Mouse (Mus musculus) myocyte (in vitro differentiated cells): ENCODE data around the gene Scml4. TPM values are rescaled to one million over a fixed set of nuclear protein-coding genes. Genes with fewer than 3 reads are reported as not detected.

Experiments
- H3K27me3 ChIP-seq: one replicate; pipeline ENCODE4 v1.6.1; 2011; ENCODE audit not compliant: control insufficient read depth, insufficient read depth, insufficient read length
- H3K36me3 ChIP-seq: one replicate; pipeline ENCODE4 v1.6.1; 2011; ENCODE audit not compliant: control insufficient read depth, insufficient read depth
- H3K4me2 ChIP-seq: one replicate; pipeline ENCODE4 v1.6.1; 2011; ENCODE audit warnings: low read depth, control low read depth
- H3K4me3 ChIP-seq: one replicate; pipeline ENCODE4 v1.5.1; 2011; ENCODE audit warnings: mild to moderate bottlenecking, control low read depth, moderate library complexity
- H3K79me2 ChIP-seq: one replicate; pipeline ENCODE4 v1.6.1; 2011; ENCODE audit not compliant: control insufficient read depth, insufficient read depth
- H3ac ChIP-seq: one replicate; pipeline ENCODE4 v1.6.1; 2011; ENCODE audit not compliant: control insufficient read depth, insufficient read length
- CEBPB ChIP-seq: IDR thresholded peaks from 2 replicates; pipeline ENCODE4 v1.6.1; 2011; ENCODE audit warnings: mild to moderate bottlenecking, moderate library complexity; ENCODE audit not compliant: poor library complexity, insufficient read depth, severe bottlenecking
- E2F4 ChIP-seq: IDR thresholded peaks from one replicate; pipeline ENCODE4 v1.6.1; 2011; ENCODE audit warnings: mild to moderate bottlenecking, control low read depth, moderate library complexity; ENCODE audit not compliant: insufficient read depth
- MAX ChIP-seq: IDR thresholded peaks from one replicate; pipeline ENCODE4 v1.6.1; 2011; ENCODE audit warnings: low read depth, mild to moderate bottlenecking, control low read depth
- MYOD1 ChIP-seq, 3 experiments: IDR thresholded peaks; one replicate each; pipeline ENCODE4 v1.6.1; 2011; ENCODE audit warnings: control low read depth in 2 of 3, low read depth in 2 of 3, mild to moderate bottlenecking in 2 of 3, moderate library complexity in 1 of 3; ENCODE audit not compliant: insufficient read length in 2 of 3, control insufficient read depth in 1 of 3
- MYOG ChIP-seq, 3 experiments: IDR thresholded peaks; one replicate each; pipeline ENCODE4 v1.6.1; 2011; ENCODE audit warnings: control low read depth in 2 of 3, low read depth in 2 of 3, mild to moderate bottlenecking in 2 of 3; ENCODE audit not compliant: insufficient read length in 2 of 3, control insufficient read depth in 1 of 3, insufficient read depth in 1 of 3
- POLR2A ChIP-seq: IDR thresholded peaks from one replicate; pipeline ENCODE4 v1.6.1; 2011; ENCODE audit warnings: low read depth, mild to moderate bottlenecking, control low read depth, moderate library complexity; ENCODE audit not compliant: insufficient read length
- POLR2AphosphoS2 ChIP-seq: IDR thresholded peaks from one replicate; pipeline ENCODE4 v1.6.1; 2011; ENCODE audit warnings: low read depth, control low read depth; ENCODE audit not compliant: insufficient read length
- REST ChIP-seq: IDR thresholded peaks from one replicate; pipeline ENCODE4 v1.6.1; 2011; ENCODE audit warnings: mild to moderate bottlenecking, control low read depth, moderate library complexity; ENCODE audit not compliant: insufficient read depth, insufficient read length
- SRF ChIP-seq: IDR thresholded peaks from one replicate; pipeline ENCODE4 v1.6.1; 2011; ENCODE audit warnings: low read depth; ENCODE audit not compliant: control insufficient read depth, insufficient read length
- TCF12 ChIP-seq: IDR thresholded peaks from one replicate; pipeline ENCODE4 v1.6.1; 2011; ENCODE audit warnings: mild to moderate bottlenecking, control low read depth; ENCODE audit not compliant: poor library complexity, insufficient read depth, severe bottlenecking
- TCF3 ChIP-seq: IDR thresholded peaks from one replicate; pipeline ENCODE4 v1.6.1; 2011; ENCODE audit warnings: low read depth, control low read depth; ENCODE audit not compliant: insufficient read length
- USF1 ChIP-seq: IDR thresholded peaks from one replicate; pipeline ENCODE4 v1.6.1; 2011; ENCODE audit warnings: low read depth, mild to moderate bottlenecking, control low read depth, moderate library complexity
- polyA plus RNA-seq: library from polyadenylated mRNA; unstranded; fragments of >200 nt; fragmentation: generic; extraction: Trizol; gene quantifications from one replicate; pipeline ENCODE4 v1.2.1, GENCODE M21; 2012; ENCODE audit warnings: missing spikeins

The Scml4 gene
- polyA plus RNA-seq, 1 experiment = 5.7 TPM

- TF ChIP-seq POLR2A = no peak
- no peak for TF ChIP-seq TCF12
- TF ChIP-seq MYOG (IDR thresholded peaks at IDR 0.05; ENCODE audit: control insufficient read depth in 1 of 3, insufficient read depth in 1 of 3, insufficient read length in 2 of 3, low read depth in 2 of 3) = no peak
- no peak for TF ChIP-seq SRF
- no peak for TF ChIP-seq MYOD1 (IDR thresholded peaks at IDR 0.05; ENCODE audit: control insufficient read depth in 1 of 3, insufficient read length in 2 of 3, low read depth in 2 of 3)
- no peak for TF ChIP-seq TCF3
- no peak for TF ChIP-seq POLR2AphosphoS2
- no peak for TF ChIP-seq E2F4
- TF ChIP-seq MAX = no peak
- no peak for TF ChIP-seq USF1
- TF ChIP-seq REST = no peak
- no peak for TF ChIP-seq CEBPB
- Histone ChIP-seq H3K4me3 (no peak overlapping the region), H3K27me3 (no peaks in the 10 kb centered on the region), H3K36me3 (no peaks in the 10 kb centered on the region), H3K4me2 (no peak overlapping the region), H3ac (no peak overlapping the region), H3K79me2 (no peaks in the 10 kb centered on the region)
Measured at GRCm38 (mm10) chr10:42932862-42933480, 72.8 kb downstream of the Scml4 start.

GRCm38 (mm10) chr10:42934672-42935071, 74.5 kb downstream of the Scml4 start:
- Histone ChIP-seq H3K79me2 (no peaks in the 10 kb centered on the region), H3K4me2 (peak overlapping the region; percentile 83), H3K36me3 (no peaks in the 10 kb centered on the region), H3ac (no peak overlapping the region), H3K27me3 (no peaks in the 10 kb centered on the region), H3K4me3 (peak overlapping the region; percentile 14)
- TF ChIP-seq SRF (no peak), MAX (no peak), POLR2A (peak; percentile 30), MYOG (IDR thresholded peaks at IDR 0.05; ENCODE audit: control insufficient read depth in 1 of 3, insufficient read depth in 1 of 3, insufficient read length in 2 of 3, low read depth in 2 of 3) (peak in 2 of 3 experiments; percentile 23 to 82), POLR2AphosphoS2 (no peak), REST (no peak), TCF12 (peak; percentile 38), TCF3 (peak; percentile 20), E2F4 (no peak), MYOD1 (IDR thresholded peaks at IDR 0.05; ENCODE audit: control insufficient read depth in 1 of 3, insufficient read length in 2 of 3, low read depth in 2 of 3) (peak in 2 of 3 experiments; percentile 73 to 95), USF1 (no peak)

- H3K4me3 ChIP-seq = no peak overlapping the region
- H3K27me3 ChIP-seq = no peaks in the 10 kb centered on the region
- peak overlapping the region; percentile 83 for H3K4me2 ChIP-seq
- H3K36me3 ChIP-seq = no peaks in the 10 kb centered on the region
- no peak for TF ChIP-seq TCF12
- TF ChIP-seq USF1 = no peak
- TF ChIP-seq CEBPB = no peak
- TF ChIP-seq POLR2A = no peak
- no peak for TF ChIP-seq MAX
- TF ChIP-seq MYOG (IDR thresholded peaks at IDR 0.05; ENCODE audit: control insufficient read depth in 1 of 3, insufficient read depth in 1 of 3, insufficient read length in 2 of 3, low read depth in 2 of 3) = no peak
- H3K79me2 ChIP-seq = no peaks in the 10 kb centered on the region
- H3ac ChIP-seq = no peak overlapping the region
Measured at GRCm38 (mm10) chr10:42936205-42936604, 76.0 kb downstream of the Scml4 start.

- no peak overlapping the region for H3ac ChIP-seq
- H3K4me3 ChIP-seq = no peak overlapping the region
- no peak for TF ChIP-seq E2F4
- no peak for TF ChIP-seq MYOG (IDR thresholded peaks at IDR 0.05; ENCODE audit: control insufficient read depth in 1 of 3, insufficient read depth in 1 of 3, insufficient read length in 2 of 3, low read depth in 2 of 3)
- TF ChIP-seq POLR2A = no peak
- no peak for TF ChIP-seq REST
- no peak for TF ChIP-seq USF1
- TF ChIP-seq TCF12 = no peak
- no peak for TF ChIP-seq TCF3
- TF ChIP-seq MAX = no peak
- H3K27me3 ChIP-seq = no peaks in the 10 kb centered on the region
- no peaks in the 10 kb centered on the region for H3K79me2 ChIP-seq
- H3K4me2 ChIP-seq = no peak overlapping the region
- no peaks in the 10 kb centered on the region for H3K36me3 ChIP-seq
Measured at GRCm38 (mm10) chr10:42938361-42938760, 78.2 kb downstream of the Scml4 start.

GRCm38 (mm10) chr10:42939691-42940090, 79.5 kb downstream of the Scml4 start:
- TF ChIP-seq TCF12 = no peak
- Histone ChIP-seq H3K4me3 (no peak overlapping the region), H3K4me2 (no peak overlapping the region), H3K36me3 (no peaks in the 10 kb centered on the region), H3K79me2 (no peaks in the 10 kb centered on the region), H3ac (no peak overlapping the region), H3K27me3 (no peaks in the 10 kb centered on the region)
